ENCODE assay signal across 11 mouse cellular contexts in the genomic region with DNA sequence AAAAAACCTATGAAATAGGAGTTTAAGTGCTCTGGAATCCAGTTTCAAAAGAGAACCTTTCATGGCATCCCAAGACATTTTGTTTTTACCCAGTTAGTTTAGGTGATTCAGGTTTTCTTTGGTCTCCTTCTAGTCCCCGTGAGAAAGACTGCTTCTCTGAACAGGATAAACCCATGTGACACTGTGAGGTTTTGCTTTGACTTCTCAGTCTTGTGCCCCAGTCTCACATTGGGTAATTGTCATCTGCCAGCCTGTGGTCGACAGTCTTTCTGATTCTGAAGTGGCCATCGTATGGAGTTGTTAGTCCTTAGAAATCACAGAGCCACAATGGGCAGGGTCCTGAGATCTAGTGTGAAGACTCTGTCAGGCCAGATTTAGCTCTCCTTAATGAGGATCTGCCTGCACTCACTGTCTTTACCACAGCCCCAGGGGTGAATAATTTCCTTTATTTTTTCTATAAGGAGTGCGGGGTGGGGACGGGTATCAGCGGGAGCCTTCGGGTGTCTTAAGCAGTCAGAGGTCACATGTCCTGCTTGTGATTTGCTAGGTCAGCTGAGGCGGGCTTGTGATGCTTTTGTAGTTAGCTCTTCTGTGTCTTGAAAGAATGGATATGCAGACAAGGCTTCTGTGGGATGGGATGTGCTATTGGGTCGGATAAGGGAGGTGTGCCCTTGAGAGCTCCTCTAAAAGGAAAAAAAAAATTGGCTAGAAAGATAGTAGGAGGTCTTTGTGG.
DNase-seq lines count a peak whose midpoint lies in the region; ATAC-seq and TF ChIP-seq lines count a peak whose summit lies in the region.
"Had no signal": no experiment of that assay in that cellular context is flagged by ENCODE, and none has a peak within 500 bp of the region (broad histone marks: within the 10 kb centered on the region; RNA-seq: fewer than 3 reads in every experiment).

No protein-coding gene starts in this region.

- H3K9me3 ChIP-seq in hindbrain, embryonic 10.5 days = no peaks in the 10 kb centered on the region
- no peaks in the 10 kb centered on the region for H3K9me3 ChIP-seq in hindbrain, embryonic 16.5 days (ENCODE audit: control insufficient read depth, low read length)
- no peaks in the 10 kb centered on the region for H3K9me3 ChIP-seq in forebrain, embryonic 12.5 days
- H3K9me3 ChIP-seq in midbrain, postnatal 0 days (ENCODE audit: low read length) = no peaks in the 10 kb centered on the region
- H3K9me3 ChIP-seq: heart, embryonic 12.5 days had no signal

- H3K27me3 ChIP-seq in hindbrain, embryonic 10.5 days (ENCODE audit: insufficient read depth, poor library complexity, severe bottlenecking) = no peaks in the 10 kb centered on the region
- H3K27me3 ChIP-seq in hindbrain, embryonic 16.5 days (replicated peaks; ENCODE audit: control insufficient read depth, insufficient read depth, low read length) = no peaks in the 10 kb centered on the region
- H3K27me3 ChIP-seq in forebrain, embryonic 12.5 days = no peaks in the 10 kb centered on the region
- H3K27me3 ChIP-seq in midbrain, postnatal 0 days (ENCODE audit: insufficient read depth, low read length) = no peaks in the 10 kb centered on the region
- H3K27me3 ChIP-seq: heart, embryonic 12.5 days had no signal

- no peak overlapping the region for H3K4me3 ChIP-seq in hindbrain, embryonic 10.5 days
- H3K4me3 ChIP-seq in hindbrain, embryonic 16.5 days (ENCODE audit: low read length) = no peak overlapping the region
- H3K4me3 ChIP-seq in forebrain, embryonic 12.5 days (replicated peaks) = no peak overlapping the region
- no peak overlapping the region for H3K4me3 ChIP-seq in midbrain, postnatal 0 days (ENCODE audit: low read depth, low read length)
- H3K4me3 ChIP-seq: heart, embryonic 12.5 days had no signal

- H3K27ac ChIP-seq in hindbrain, embryonic 10.5 days = peak overlapping the region; percentile 64
- H3K27ac ChIP-seq in hindbrain, embryonic 16.5 days (ENCODE audit: low read depth, low read length) = no peak overlapping the region
- 0 out of 2 replicates have a peak overlapping the region, but pooled peaks have one; percentile 14 for H3K27ac ChIP-seq in forebrain, embryonic 12.5 days
- H3K27ac ChIP-seq in midbrain, postnatal 0 days (ENCODE audit: low read depth, low read length) = no peak overlapping the region

- peaks cover 47% of the 10 kb centered on the region for H3K4me1 ChIP-seq in hindbrain, embryonic 10.5 days (replicated peaks)
- peaks cover 4% of the 10 kb centered on the region for H3K4me1 ChIP-seq in hindbrain, embryonic 16.5 days (ENCODE audit: control insufficient read depth, insufficient read depth, low read depth, low read length)
- peaks cover 47% of the 10 kb centered on the region for H3K4me1 ChIP-seq in forebrain, embryonic 12.5 days
- H3K4me1 ChIP-seq in midbrain, postnatal 0 days (ENCODE audit: insufficient read depth, low read length) = no peaks in the 10 kb centered on the region

- 30% methylated on average over 9 of the region's 9 CpGs for WGBS in hindbrain, embryonic 10.5 days
- WGBS in hindbrain, embryonic 16.5 days = 29% methylated on average over 9 of the region's 9 CpGs
- WGBS in forebrain, embryonic 12.5 days = 17% methylated on average over 9 of the region's 9 CpGs
- 34% methylated on average over 9 of the region's 9 CpGs for WGBS in midbrain, postnatal 0 days

- TF ChIP-seq CTCF in midbrain, postnatal 0 days (IDR thresholded peaks at IDR 0.05) = no peak

- no peaks in the 10 kb centered on the region for H3K36me3 ChIP-seq in hindbrain, embryonic 10.5 days
- H3K36me3 ChIP-seq in hindbrain, embryonic 16.5 days (ENCODE audit: control insufficient read depth, insufficient read depth, low read length) = no peaks in the 10 kb centered on the region
- H3K36me3 ChIP-seq in forebrain, embryonic 12.5 days (replicated peaks) = no peaks in the 10 kb centered on the region
- no peaks in the 10 kb centered on the region for H3K36me3 ChIP-seq in midbrain, postnatal 0 days (ENCODE audit: insufficient read depth, low read length)
- H3K36me3 ChIP-seq: heart, embryonic 12.5 days had no signal

- no peak for DNase-seq in hindbrain, embryonic 10.5 days (ENCODE audit: low spot score)
- DNase-seq in CD8-positive naive resting alpha-beta T cell, adult 2 months (ENCODE audit: low read depth in 2 of 2, low spot score in 2 of 2) = peak; percentile 38 to 40
- no peak for DNase-seq in midbrain, postnatal 0 days (ENCODE audit: low spot score)
- no peak for DNase-seq in cerebellum, postnatal 4 days (ENCODE audit: low spot score in 2 of 2)
- DNase-seq in right cerebral cortex, postnatal 25 days = no peak
- DNase-seq in layer of hippocampus, adult 9-11 months = no peak
- DNase-seq: adrenal gland, adult 8-10 months had no signal

- no peak overlapping the region for H3K4me2 ChIP-seq in hindbrain, embryonic 16.5 days (ENCODE audit: low read length)
- no peak overlapping the region for H3K4me2 ChIP-seq in forebrain, embryonic 12.5 days
- no peak overlapping the region for H3K4me2 ChIP-seq in midbrain, postnatal 0 days (ENCODE audit: low read depth, low read length, poor library complexity, severe bottlenecking)
- H3K4me2 ChIP-seq: heart, embryonic 12.5 days had no signal

- no peak overlapping the region for H3K9ac ChIP-seq in hindbrain, embryonic 16.5 days (ENCODE audit: low read depth, low read length)
- no peak overlapping the region for H3K9ac ChIP-seq in forebrain, embryonic 12.5 days
- no peak overlapping the region for H3K9ac ChIP-seq in midbrain, postnatal 0 days (replicated peaks; ENCODE audit: low read length, poor library complexity, severe bottlenecking)
- H3K9ac ChIP-seq: heart, embryonic 12.5 days had no signal

- ATAC-seq in hindbrain, embryonic 16.5 days = no peak
- no peak for ATAC-seq in forebrain, embryonic 12.5 days (ENCODE audit: low FRiP score)
- 0 out of 2 replicates have a peak, but pooled peaks have one; percentile 39 for ATAC-seq in midbrain, postnatal 0 days (ENCODE audit: low FRiP score)
- ATAC-seq: intestine, postnatal 0 days had no signal

Comparison
In these comparisons a context has a peak if more than half of its experiments do, and no peak if none do; other contexts are left out.
1. H3K27ac ChIP-seq: peak in hindbrain, embryonic 10.5 days (single experiment) and forebrain, embryonic 12.5 days (single experiment); none in hindbrain, embryonic 16.5 days (single experiment) and midbrain, postnatal 0 days (single experiment).
2. DNase-seq: peak in CD8-positive naive resting alpha-beta T cell, adult 2 months (2 of 2); none in hindbrain, embryonic 10.5 days (single experiment), midbrain, postnatal 0 days (single experiment), cerebellum, postnatal 4 days (0 of 2), right cerebral cortex, postnatal 25 days (single experiment) and layer of hippocampus, adult 9-11 months (single experiment).